Mouse (Mus musculus): Measurements from ENCODE around the gene Tnnc2.

DNA sequence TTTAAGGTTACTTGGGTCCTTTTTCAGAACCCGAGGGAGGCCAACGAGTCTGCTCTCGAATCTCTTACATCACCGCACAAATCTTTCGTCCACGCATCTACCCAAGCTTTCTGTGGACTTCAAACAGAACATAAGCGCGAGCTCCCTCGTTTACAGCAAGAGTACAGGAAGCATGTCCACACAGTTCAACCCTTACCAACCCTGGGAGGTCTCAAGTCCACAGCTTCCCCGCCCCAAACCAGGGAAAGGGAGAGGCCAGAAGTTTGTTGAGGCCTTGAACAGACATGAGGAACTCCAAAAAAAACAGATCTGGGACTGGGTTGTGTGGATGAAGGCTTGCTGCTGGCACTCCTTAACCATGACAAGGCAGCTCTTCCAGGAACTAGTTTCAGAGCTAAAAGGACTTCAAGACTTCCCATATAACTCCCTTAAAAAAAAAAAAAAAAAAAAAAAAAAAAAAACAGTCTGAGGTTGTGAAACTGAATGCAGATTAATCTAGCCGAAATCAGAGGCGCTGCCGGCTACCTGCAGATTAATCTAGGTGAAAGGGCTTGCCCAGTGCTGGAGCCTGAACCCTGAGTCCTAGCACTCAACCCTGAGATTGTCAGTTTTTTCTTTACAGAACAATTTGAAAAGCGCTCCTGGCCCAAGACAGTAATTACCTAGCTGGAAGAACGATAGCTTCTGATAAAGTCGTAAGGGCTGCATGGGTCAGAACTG is 23.6 kb upstream of the Tnnc2 start:
- TF ChIP-seq POLR2A (IDR thresholded peaks at IDR 0.05; ENCODE audit: low read depth, low read length) = no peak
- TF ChIP-seq CTCF (conservative IDR thresholded peaks at IDR 0.05; ENCODE audit: insufficient read depth, insufficient read length, low read depth, low read length) = no peak

Data from kidney, adult 2 months (tissue).